Mouse (Mus musculus): Measurements from ENCODE around the gene Ankrd12.

Ankrd12 gene

GRCm38 (mm10) chr17:65967751-65968150 is 109.1 kb downstream of the Ankrd12 start:
- DNase-seq (ENCODE audit: low spot score in 2 of 2) = no peak

GRCm38 (mm10) chr17:65962263-65962662 is 114.6 kb downstream of the Ankrd12 start:
- DNase-seq (ENCODE audit: low spot score in 2 of 2) = no peak

GRCm38 (mm10) chr17:65961606-65962136 is 115.2 kb downstream of the Ankrd12 start:
- DNase-seq (ENCODE audit: low spot score in 2 of 2) = no peak

GRCm38 (mm10) chr17:65959011-65959410 is 117.9 kb downstream of the Ankrd12 start:
- no peak for DNase-seq (ENCODE audit: low spot score in 2 of 2)

GRCm38 (mm10) chr17:65958366-65958765 is 118.5 kb downstream of the Ankrd12 start:
- DNase-seq (ENCODE audit: low spot score in 2 of 2) = no peak

GRCm38 (mm10) chr17:65957782-65958325 is 119.0 kb downstream of the Ankrd12 start:
- no peak for DNase-seq (ENCODE audit: low spot score in 2 of 2)

- DNase-seq (ENCODE audit: low spot score in 2 of 2) = peak; percentile 57 to 71
These were observed 119.7 kb downstream of the Ankrd12 start for GRCm38 (mm10) chr17:65956993-65957781.

- DNase-seq (ENCODE audit: low spot score in 2 of 2) = no peak
These were observed 120.7 kb downstream of the Ankrd12 start for GRCm38 (mm10) chr17:65956140-65956539.

GRCm38 (mm10) chr17:65953959-65954358 is 122.9 kb downstream of the Ankrd12 start:
- no peak for DNase-seq (ENCODE audit: low spot score in 2 of 2)

- no peak for DNase-seq (ENCODE audit: low spot score in 2 of 2)
These were observed 124.8 kb downstream of the Ankrd12 start for GRCm38 (mm10) chr17:65952083-65952482.

- DNase-seq (ENCODE audit: low spot score in 2 of 2) = peak; percentile 90 to 92
These were observed 126.1 kb downstream of the Ankrd12 start, which contains the start of gene Twsg1 for GRCm38 (mm10) chr17:65950622-65951404. TSS of gene Twsg1 (minus strand) at chr17:65951226.

- no peak for DNase-seq (ENCODE audit: low spot score in 2 of 2)
These were observed 126.7 kb downstream of the Ankrd12 start for GRCm38 (mm10) chr17:65950183-65950582.

- DNase-seq (ENCODE audit: low spot score in 2 of 2) = peak; percentile 44 to 65
These were observed 129.6 kb downstream of the Ankrd12 start for GRCm38 (mm10) chr17:65947307-65947706.

GRCm38 (mm10) chr17:65945420-65945819 is 131.5 kb downstream of the Ankrd12 start:
- no peak for DNase-seq (ENCODE audit: low spot score in 2 of 2)

GRCm38 (mm10) chr17:65942394-65942793 is 134.5 kb downstream of the Ankrd12 start:
- DNase-seq (ENCODE audit: low spot score in 2 of 2) = no peak

- no peak for DNase-seq (ENCODE audit: low spot score in 2 of 2)
These were observed 135.6 kb downstream of the Ankrd12 start for GRCm38 (mm10) chr17:65941275-65941674.

GRCm38 (mm10) chr17:65940221-65940620 is 136.7 kb downstream of the Ankrd12 start:
- DNase-seq (ENCODE audit: low spot score in 2 of 2) = no peak

- DNase-seq (ENCODE audit: low spot score in 2 of 2) = peak in 1 of 2 experiments; percentile 41
These were observed 137.3 kb downstream of the Ankrd12 start for GRCm38 (mm10) chr17:65939461-65940192.

GRCm38 (mm10) chr17:65937671-65938070 is 139.2 kb downstream of the Ankrd12 start:
- no peak for DNase-seq (ENCODE audit: low spot score in 2 of 2)

- DNase-seq (ENCODE audit: low spot score in 2 of 2) = no peak
These were observed 143.1 kb downstream of the Ankrd12 start for GRCm38 (mm10) chr17:65933741-65934140.

- no peak for DNase-seq (ENCODE audit: low spot score in 2 of 2)
These were observed 145.4 kb downstream of the Ankrd12 start for GRCm38 (mm10) chr17:65931525-65931924.
